Mouse (Mus musculus) spleen, postnatal 4 days (tissue): ENCODE data around the gene Pwp2.
"Not testable (repeated sequence)": the region's sequence is repeated elsewhere in the genome, so short reads cannot be mapped to it uniquely, and the experiment has no call there.

ENCODE experiments used
- DNase-seq, 2 experiments: peaks; one replicate each; pipeline ENCODE4 v3.0.0; 2022; ENCODE audit warnings: low spot score in 2 of 2

Gene Pwp2

DNA sequence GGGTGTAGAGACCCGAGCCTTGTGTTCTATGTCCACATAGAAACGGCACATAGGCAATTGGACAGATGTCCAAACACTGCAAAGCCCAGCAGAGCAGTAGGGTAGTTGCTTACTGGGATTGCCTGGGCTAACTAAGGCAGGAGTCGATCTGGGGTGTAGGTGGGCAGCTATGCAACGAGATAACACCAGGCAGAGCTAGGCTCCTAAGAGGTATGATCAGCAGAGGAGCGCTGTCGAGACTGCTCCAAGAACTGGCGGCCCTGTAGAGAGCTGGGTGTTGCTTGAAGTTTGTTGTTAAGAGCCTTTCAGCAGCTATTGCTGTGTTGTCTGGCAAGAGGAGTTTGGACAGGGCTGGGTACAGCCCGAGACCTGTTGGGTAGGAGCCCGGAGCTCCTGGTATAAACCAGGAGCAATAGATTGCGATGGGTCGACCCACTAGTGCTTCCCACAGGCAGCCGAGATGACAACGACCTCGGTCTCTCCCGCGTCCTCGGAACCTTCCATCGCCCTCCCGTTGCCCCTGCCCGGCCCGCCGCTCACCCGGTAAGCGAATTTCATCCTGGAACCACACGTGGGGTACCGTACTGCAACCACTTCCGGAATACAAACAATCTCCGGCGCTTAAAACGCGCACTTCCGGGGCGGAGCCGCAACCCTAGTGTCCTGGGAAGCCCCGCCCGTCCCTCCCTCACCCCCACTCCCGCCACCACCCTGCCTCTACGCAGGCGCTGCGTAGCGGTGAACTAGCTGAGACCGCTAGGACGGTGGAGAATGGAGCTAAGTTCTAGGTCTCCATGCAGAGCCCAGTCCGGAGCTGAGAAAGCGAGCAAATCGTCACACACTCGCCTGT is at the start of gene Pwp2:
Gene Pwp2 (minus strand): TSS at position 619 of the 850 bp plus-strand sequence.
- DNase-seq, result peak; percentile 85 to 91

DNA sequence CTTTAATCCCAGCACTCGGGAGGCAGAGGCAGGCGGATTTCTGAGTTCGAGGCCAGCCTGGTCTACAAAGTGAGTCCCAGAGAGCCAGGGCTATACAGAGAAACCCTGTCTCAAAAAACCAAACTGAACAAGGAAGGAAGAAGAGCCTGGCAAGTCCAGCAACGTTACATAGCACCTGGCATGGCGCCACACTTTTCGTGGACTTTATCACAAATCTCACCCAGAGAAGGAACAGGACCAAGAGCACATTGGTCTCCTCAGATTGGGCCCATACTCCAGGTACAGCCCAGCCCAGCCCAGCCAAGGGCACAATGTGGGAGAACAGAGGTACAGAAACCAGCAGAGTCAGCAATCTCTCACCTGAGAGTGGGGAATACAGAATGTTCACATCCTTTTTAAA is 48.8 kb upstream of the Pwp2 start:
- no peak for DNase-seq

DNA sequence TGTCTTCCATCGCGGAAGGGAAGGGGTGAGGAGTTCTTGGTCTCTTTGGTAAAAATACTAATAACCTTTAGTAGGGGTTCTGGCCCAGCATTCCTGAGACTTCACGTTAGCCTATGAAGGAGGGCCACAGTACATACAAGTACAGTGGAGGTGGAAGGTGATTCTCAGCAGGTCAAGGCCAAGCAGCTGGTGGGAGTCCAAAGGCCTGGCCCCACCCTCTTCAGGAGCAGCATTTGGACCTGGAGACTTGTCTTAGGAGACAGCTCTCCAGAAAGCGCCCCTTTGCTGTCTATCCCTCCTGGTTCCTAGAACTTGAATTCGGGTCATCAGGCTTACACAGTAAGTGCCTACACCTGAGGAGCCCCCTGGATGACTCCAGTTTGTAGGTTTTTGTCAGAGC is 48.2 kb upstream of the Pwp2 start:
- DNase-seq, result no peak

DNA sequence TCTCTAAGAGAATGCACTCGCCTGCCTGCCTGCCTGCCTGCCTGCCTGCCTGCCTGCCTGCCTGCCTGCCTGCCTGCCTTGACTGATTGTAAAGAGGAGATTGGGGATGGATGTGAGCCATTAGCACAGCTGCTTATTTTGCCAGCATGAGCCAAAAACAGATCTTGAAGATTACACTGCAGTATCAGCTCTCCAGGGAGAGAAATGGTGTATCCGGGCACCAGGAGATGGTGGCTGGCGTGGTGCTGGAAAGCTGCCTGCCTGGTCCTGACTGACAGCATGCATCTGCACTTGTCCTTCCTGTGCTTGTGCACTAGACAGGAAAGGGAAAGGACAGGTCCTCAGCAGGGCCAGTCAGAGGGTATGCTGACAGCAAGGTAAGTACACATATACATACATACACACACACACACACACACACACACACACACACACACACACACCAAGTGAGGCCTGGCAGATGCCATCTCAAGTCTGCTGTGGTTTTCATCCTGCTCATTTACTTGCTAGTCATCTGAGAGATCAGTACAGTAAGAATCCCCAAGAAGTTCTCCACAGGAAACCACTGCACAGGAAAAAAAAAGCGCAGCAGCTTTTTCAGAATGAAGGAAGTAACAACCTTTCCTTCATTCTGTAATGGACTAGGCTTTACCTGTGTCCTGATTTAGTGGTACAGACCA is 47.5 kb upstream of the Pwp2 start:
- no peak for DNase-seq

DNA sequence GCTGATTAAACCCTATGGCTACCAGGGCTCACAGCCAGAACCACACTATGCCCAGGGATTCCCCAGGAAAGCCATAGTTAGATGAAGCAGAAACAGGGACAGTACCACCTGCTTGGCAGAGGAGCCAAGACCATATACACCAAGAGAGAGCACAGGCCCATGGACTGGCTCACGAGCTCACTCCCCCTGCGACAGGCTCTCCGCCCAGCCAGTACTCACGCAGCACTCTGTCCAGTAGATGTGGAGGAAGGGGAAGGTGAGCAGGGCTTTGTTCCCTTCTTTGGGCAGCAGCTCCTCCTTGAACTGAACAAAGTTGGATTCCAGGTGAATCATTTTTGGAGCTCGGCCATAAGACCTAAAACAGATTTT is 43.6 kb upstream of the Pwp2 start:
- DNase-seq, result no peak

DNA sequence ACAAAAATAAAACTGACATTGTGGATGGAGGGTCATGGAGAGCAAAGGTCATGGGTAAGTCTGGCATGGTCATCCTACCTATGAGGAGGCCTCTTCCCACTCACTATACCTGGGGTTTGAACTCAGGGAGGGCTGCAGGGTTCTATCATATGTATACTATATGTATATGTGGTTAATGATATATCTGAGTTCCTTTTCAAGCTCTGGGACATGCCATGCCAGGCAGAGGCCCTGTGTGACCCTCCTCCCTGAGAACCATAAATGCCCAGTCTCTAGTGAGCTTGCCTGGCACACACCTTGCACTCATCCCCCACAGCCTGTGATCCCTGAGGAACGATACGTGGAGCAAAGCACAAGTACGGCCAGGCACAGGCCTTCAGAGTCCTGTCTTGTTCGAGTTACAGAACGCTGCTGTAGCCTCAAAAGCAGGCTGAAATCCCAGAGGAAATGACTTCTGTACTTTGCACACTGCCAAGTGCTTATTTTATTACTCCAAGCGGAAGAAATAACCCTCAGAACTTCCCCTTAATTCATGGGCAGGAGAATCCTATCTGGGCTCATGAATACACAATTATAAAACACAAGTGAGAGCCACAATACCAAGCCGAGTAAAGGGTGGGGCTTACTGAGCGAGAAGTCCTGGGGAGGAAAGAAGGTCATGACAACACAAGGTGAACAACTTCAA is 43.1 kb upstream of the Pwp2 start:
- no peak for DNase-seq

DNA sequence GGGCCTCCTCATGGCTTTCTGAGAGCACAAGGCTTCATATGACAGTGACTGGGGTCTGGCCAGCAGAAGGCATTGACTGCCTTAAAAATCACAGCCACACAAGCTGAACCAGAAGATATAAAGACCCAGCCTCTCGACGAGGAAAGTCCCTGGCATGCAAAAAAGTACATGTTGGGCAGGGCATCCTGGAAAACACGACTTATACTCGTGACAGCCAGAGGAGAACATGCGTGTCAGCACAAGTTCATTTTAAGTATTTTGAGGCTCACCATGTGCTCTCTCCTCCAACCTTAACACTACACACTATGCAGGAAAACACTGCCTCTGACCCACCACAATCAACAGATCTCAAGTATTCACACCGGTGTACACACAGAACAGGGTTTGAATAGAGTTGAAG is 39.2 kb upstream of the Pwp2 start:
- no peak for DNase-seq

DNA sequence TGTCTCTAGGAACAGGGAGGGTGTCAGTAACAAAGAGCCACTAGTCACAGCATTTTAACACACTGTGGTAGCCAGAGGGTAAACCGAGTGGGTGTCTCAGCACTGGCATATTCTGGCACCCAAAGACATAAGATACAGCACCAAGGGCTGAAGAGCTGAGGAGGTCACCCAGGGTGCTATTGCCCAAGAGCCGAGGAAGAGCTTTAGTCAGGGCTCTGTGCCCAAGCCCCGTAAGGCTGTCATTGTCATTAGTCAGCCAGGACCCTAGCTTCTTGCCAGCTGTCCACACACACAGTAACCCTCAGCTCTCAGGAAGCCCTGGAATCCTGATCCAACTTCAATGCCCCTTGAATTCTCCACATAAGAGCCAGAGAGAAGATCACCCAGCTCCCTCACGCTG is 38.0 kb upstream of the Pwp2 start:
- DNase-seq, result no peak

DNA sequence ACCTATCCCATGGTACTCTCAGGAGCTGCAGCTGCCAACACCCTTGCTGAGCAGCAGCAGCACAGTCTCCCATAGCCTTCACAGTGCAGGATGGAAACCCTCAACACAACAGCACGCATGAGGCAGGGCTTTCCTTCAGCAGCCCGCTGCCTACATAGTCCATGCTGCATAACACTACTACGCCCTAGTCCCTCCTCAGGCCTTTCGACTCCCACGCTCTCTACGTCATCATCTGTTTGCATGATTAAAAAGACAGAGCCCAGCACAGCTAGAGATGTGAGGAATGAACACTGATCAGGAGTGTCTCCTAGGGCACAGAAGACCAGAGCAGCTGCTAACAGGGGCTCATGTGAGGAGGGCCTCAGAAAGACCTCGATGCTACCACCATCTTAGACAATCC is 36.4 kb upstream of the Pwp2 start:
- no peak for DNase-seq

DNA sequence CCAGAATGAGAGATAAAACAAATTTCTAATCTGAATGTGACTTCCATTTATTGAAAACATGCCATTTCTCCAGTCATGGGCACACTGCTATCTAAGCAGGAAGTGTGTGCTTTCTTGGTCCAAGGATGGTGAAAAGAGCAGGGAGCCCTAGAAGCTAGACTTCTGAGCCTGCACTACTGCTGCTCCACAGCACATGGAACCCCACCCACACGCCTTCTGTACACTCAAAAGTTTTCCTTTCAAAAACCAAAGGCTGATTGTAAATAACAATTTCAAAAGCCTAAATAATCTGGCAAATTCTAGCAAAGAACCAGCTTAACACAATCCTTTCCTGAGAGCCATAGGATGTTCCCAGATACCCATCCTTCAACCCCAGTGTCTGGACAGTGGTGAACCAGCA is 34.6 kb upstream of the Pwp2 start:
- no peak for DNase-seq

DNA sequence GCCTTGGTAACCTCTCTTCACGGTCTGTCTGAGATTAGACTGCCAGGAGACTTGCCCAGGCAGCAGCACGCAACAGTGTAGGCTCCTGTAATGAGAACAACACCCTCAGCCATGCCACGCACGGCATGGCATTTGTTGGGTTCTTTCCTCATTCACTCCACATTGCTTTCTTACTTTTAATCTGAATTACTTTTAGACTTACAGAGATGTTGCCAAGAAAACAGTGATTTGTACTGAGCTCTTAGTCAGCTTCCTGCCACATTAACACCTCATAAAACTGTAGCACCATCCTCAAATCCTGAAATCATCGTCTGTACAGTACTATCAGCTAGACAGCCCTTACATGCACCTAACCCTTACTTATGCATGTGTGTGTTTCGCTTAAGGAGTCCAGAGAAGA is 33.6 kb upstream of the Pwp2 start:
- no peak for DNase-seq

DNA sequence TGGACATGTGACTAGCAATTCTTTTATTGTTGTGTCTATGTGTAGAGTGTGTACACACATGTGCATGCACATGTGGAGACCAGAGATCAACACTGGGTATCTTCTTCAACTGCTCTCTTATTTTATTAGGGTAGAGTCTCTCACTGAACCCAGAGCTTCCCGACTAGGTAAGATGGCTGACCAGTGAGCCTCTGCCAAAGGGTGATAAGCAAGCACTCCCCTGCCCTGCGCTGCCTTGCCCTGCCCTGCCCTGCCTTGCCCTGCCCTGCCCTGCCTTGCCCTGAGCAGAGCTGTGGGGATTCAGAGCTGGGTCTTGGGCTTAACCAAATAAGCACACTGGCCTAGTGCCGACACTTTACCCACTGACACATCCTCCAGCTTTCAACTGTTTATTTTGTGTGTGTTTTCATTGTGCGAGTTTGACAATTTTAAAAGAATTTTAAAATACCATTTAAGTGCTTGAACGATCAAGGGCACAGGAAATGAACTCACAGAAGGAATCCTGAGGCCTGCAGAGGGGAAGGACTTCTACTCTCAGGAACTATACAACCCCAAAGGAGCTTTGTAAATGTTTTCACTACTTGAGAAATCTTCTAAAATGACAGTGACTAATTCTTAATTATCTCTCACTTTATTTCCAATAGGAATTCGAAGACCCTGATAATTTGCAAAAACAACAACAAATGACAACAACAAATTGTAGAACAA is 31.6 kb upstream of the Pwp2 start:
- peak; percentile 70 to 72 for DNase-seq

DNA sequence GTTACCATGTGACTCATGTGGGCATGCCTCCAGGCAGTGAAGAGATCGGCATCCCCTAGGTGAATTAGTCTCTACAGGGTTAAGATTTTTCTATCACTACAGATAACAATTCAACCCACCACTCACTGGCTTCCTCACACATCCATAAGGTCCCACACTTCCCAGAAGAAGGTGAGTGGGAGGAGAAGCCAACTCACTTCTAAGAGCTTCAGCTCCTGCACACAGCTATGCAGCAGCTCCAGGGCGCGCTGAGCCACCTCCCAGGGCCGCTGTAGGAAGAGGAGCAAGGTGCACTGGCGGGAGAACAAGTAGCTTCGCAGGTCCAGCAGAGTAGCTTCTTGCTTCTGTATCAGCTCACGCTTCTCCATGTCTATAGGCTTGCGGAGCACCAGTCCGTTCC is 29.4 kb upstream of the Pwp2 start:
- DNase-seq, result no peak

DNA sequence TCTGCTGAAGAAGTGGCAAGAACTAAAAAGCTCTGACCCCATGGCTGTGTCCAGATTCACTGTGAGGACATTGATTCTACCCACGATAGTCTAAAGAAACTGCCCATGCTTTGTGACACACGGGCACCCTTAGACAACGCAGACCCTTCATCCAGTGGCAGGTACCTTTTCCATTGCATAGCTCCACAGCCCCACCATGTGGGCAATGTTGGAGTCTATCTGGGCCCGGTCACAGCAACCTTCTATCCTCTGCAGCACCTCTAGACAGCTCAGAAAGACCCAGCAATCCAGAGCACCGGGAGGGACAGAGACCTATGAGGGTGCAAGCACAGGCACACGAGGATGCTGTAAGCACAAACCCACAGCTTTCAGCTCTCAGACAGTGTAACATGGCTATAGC is 26.4 kb upstream of the Pwp2 start:
- DNase-seq, result no peak

DNA sequence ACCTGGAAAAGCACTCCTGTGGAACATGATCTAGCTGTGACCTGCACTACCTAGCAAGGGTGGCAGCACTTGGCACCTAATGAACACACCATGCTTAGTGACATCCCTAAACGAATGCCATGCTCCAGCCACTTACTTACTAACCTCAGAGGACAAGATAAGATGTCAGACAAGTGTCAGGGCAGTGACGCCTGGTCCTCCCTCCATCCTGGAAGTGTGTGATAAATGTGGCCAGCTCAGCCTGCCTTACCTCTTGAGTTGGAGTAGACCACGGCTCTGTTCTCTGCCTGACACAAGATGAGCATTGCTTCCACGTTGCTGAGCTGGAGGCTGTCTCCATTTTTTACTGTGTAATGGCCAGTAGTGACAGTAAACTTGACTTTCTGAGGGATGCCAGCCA is 16.2 kb upstream of the Pwp2 start:
- DNase-seq, result no peak

DNA sequence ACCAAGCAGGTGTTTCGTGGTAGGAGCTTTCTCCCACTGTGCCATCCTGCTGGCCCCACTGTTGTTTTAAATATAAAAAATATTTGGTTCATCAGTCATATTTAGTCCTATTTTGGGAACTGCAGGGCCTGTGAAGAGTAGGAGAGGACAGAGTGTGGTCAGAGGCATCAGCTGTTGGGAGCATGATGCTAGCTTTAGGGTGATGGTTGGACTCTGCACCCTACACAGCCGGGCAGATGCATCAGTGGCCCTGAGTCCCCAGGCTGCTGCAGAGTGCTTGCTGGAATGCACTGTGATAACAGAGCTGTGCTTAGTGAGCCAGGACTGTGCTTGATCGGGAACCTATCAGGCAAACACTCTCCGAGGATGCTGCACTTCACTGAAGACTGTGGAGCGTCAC is 8.0 kb upstream of the Pwp2 start:
- no peak for DNase-seq

DNA sequence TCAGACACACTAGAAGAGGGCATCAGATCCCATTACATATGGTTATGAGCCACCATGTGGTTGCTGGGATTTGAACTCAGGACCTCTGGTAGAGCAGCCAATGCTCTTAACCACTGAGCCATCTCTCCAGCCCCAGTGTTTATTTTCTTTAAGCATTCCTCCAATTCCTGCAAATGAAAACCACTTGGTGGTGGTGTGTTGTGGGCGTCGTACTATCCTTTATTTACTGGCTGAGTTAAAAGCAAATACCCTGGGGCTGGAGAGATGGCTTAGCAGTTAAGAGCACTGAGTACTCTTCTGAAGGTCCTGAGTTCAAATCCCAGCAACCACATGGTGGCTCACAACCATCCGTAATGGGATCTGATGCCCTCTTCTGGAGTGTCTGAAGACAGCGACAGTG is 1.1 kb upstream of the Pwp2 start:
- DNase-seq, result not testable (repeated sequence)

DNA sequence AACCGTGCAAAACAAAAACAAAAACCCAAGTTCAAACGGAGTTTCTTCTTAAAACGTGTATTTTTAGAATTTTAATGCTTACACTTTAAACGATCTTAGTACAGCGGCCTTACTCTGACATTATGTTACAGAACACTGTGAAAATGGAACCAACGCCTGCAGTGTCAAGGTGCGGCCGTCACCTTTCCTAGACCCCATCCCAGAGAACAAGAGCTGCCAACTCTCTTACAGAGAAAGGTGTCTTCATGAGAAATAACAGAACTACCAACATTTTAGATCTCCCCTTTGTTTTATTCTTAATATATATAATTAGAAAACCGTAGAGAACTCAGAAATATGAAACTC is 404 bp upstream of the Pwp2 start:
- no peak for DNase-seq

DNA sequence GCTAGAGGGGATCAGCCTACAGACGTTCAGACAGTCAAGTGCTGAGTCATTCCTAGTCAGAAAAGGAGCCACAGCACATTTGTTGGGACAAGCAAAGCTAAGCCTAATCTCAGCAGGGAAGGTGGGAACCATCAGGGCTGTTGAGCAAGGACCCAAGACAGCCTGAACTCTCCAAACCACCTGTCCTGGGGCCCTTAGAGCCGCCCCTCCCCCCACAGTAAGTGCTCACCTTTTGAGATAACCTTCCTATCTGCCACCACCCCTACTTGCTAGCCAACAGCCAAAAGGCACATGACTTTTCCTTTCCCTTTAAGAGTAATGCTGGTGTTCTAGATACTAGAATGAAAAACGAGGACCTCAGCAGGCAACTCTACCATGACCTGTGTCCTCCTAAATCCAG is 1.4 kb downstream of the Pwp2 start:
- no peak for DNase-seq

DNA sequence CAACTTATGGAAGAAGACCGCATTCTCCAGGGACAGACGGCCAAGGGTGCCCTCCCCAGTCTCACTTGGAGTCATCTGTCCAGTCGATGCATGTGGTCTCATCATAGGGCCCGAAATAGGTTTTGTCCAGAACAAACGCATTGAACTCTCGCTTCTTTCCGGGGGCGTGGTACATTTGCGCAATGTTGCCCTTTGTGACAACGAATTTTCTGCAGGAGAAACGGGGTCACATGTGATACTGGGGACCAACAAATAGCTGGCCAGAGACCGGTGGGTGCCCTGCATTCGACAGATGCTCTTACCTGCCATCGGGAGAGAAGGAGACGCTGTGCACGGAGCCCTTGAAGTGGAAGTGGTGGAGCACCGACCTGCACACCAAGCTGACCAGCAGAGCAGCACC is 2.6 kb downstream of the Pwp2 start:
- DNase-seq, result no peak

DNA sequence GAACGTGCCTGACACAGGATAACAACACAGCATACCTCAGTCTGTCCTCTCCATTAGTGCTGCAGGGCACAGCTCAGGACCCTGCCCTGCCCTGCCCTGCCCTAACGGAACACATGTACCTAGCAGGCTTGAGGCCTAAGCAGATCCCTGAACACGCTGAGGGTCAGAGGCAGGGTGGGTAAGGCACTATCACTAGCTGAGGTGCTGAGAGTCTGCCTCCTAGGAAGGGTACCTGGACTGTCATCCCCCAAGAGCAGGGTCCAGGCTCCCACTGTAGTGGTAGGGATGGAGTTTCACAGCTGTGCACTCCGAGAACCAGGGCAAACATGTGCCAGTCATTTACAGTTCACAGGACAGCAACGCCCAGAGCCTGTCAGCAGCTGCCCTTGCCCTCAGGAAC is 10.5 kb downstream of the Pwp2 start:
- DNase-seq, result no peak

DNA sequence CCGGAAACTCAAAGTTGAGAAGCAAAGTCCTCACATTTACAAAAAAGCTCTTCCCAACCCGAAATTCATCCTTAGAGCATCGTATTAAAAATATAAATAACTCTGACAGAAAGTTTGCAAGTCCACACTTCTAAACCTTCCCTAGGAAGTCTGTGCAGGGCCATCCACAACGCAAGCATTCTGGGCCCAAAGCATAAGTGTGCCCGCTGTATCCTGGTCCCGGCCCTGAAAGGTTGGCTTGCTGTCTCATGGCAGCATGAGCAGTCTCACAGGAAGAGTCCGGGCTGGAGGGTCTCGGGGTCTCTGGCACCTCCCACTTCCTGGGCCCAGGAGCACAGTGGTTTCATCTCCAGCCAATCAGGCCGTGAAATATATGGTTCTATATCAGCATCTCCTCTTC is 13.4 kb downstream of the Pwp2 start:
- no peak for DNase-seq

DNA sequence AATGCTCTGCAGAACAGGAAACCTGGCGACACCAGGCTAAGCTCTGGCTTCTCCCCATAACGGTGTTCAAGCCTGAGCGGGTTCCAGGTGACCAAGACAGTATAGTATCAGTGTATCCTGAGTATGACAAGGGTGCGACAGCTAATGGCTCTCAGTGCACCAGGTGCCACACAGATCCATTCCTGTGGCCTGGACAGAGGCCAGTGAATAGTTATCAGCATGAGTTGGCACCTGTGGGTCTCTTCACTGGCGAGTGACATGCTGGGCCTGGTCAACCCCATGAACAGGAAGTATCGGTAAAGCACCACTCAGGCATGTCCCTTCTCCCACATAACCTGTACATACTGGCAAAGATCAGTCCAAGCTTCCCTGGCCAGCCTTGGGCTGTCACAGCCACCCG is 13.9 kb downstream of the Pwp2 start:
- DNase-seq, result no peak
